Mouse (Mus musculus): ENCODE measurements around the gene Exosc10.

DNA sequence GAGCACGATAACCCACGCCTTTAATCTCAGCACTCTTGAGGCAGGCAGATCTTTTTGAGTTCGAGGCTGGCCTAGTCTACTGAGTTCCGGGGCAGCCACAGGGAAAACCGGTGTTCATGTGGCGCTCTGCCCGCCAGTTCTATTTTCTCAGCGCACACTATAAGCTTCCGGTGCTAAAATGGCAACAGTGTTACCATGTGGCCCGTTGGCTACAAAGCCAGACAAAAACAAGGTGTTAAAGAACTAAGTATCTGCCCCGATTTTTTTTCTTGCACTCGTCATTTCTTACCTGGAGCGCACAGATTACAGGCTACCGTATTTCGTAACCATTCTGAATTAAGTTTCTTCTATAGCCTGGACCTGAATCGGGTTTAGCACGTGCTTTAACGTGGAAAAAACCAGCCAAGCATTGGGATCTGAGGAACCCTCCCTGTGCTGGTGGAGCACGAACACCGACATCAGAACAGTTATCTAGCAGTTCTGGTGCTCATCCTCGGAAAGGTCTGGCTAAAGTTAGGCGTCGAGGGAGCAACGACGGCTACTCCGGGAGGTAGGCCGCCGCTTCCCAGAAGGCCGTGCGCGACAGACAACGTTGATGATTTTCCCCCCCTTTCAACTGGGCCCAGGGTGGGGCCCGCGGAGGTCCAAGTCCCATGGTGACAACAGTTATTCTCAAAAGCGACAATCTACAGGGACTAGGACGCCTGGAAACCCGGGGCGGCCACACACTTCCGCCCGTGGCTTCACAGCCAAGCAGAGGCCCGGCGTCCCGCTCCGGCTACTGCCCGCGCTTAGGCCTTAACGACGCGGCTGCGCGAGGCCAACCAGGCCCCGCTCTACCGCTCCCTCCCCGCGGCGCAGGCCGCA lies 67.8 kb downstream of the Exosc10 start:
- TF ChIP-seq HCFC1 (IDR thresholded peaks at IDR 0.05; ENCODE audit: borderline replicate concordance, insufficient read depth, low read length) (no peak), ZNF384 (IDR thresholded peaks at IDR 0.05; ENCODE audit: low read depth, low read length) (no peak), ZC3H11A (IDR thresholded peaks at IDR 0.05; ENCODE audit: borderline replicate concordance, low read depth, low read length) (no peak)
